Mouse (Mus musculus) erythroblast, embryonic 14.5 days (primary cell): ENCODE data around the gene Ranbp2.

Experiments
- GATA1 ChIP-seq: IDR thresholded peaks from 2 replicates; pipeline ENCODE4 v1.6.1; 2012; ENCODE audit warnings: low read length, inconsistent platforms, mixed read lengths
- TAL1 ChIP-seq: IDR thresholded peaks from 3 replicates; pipeline ENCODE4 v1.6.1; 2012; ENCODE audit warnings: low read length, inconsistent platforms, mixed read lengths

GRCm38 (mm10) chr10:58446384-58447279 is at the start of gene Ranbp2:
- TF ChIP-seq GATA1 (no peak), TAL1 (no peak)
